Mouse (Mus musculus): ENCODE data around the gene Serp1. TPM values are rescaled to one million over a fixed set of nuclear protein-coding genes. Genes with fewer than 3 reads are reported as not detected.

The Serp1 gene
- 142 TPM for polyA plus RNA-seq (2017; shearing (Covaris generic))

DNA sequence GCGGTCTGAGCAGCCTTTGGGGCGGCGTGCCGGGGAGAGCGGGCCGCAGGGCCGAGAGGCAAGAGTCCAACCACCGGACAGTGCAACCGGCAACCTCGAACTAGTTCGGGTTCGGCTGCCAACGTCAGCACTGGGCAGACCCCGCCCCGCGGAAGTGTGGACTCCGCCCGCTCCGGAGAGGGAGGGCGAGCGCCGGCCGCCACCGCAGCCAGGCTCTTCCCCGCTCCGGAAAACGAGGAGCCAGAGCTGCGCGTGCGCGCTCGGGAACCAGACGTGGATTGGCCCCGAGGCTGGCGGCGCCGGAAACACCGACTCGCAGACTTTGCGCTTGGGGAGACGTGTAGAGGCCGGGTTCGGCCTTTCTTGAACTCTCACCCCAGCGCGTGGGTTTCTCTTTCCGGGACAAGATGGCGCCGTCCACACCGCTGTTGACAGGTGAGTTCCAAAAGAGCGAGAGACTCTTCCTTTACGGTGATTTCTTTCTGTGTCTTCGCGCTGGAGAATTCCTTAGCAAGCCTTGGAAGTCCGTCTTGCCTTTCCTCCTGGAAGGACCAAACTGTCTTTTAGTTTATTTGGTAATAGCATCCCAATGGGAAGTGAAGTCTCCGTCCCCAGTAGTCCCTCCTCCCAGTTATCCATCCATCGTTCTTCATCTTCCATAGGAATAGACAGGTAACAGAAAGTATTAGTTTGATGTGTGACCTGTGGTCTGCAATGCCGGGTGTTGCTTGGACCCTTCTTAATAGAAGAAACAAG, at the start of gene Serp1, which contains the start of gene Eif2a:
Serp1 (minus strand) TSS at position 241 of the 756 bp plus-strand sequence.
Eif2a (plus strand) TSS at position 170 of the 756 bp plus-strand sequence.

Other genes with a start within 250 kb of the Serp1 start
- 41.6 TPM for gene Tsc22d2, start 111.2 kb downstream of the Serp1 start, polyA plus RNA-seq (2017; shearing (Covaris generic))
- gene Eif2a, start 71 bp downstream of the Serp1 start, polyA plus RNA-seq (2017; shearing (Covaris generic)): 30.3 TPM
- 24.1 TPM for gene Selenot, start 50.7 kb upstream of the Serp1 start, polyA plus RNA-seq (2017; shearing (Covaris generic))
- gene Erich6, start 111.3 kb upstream of the Serp1 start, polyA plus RNA-seq (2017; shearing (Covaris generic)): not detected
- 12.1 TPM for gene Siah2, start 166.5 kb upstream of the Serp1 start, polyA plus RNA-seq (2017; shearing (Covaris generic))